Mouse (Mus musculus) embryonic facial prominence, embryonic 11.5 days (tissue): ENCODE results near the gene Nkain1. TPM values are rescaled to one million over a fixed set of nuclear protein-coding genes. Genes with fewer than 3 reads are reported as not detected.

Experiments
- ATAC-seq: fragments of 200-750 bp; cut with Nextera tagmentation; replicated peaks from 2 replicates; pipeline ENCODE4 v1.8.0; 2017; ENCODE audit warnings: low read depth; ENCODE audit not compliant: insufficient number of reproducible peaks, low FRiP score, low TSS enrichment
- DNase-seq: peaks from one replicate; pipeline ENCODE4 v3.0.0-alpha.2; 2015; ENCODE audit warnings: low spot score
- H3K27ac ChIP-seq: fragments of 300-500 bp; sonication (generic); replicated peaks from 2 replicates; pipeline ENCODE4 v1.5.1; 2014; ENCODE audit warnings: mild to moderate bottlenecking, low read depth, low read length, control low read depth
- H3K27me3 ChIP-seq: fragments of 300-500 bp; sonication (generic); 2 replicates; pipeline ENCODE4 v1.6.1; 2014; ENCODE audit warnings: mild to moderate bottlenecking, low read length, moderate library complexity, mixed read lengths; ENCODE audit not compliant: control insufficient read depth, insufficient read depth
- H3K36me3 ChIP-seq: fragments of 300-500 bp; sonication (generic); replicated peaks from 2 replicates; pipeline ENCODE4 v1.6.1; 2014; ENCODE audit warnings: low read depth, mild to moderate bottlenecking, low read length, moderate library complexity, mixed read lengths; ENCODE audit not compliant: control insufficient read depth, insufficient read depth
- H3K4me1 ChIP-seq: fragments of 300-500 bp; sonication (generic); 2 replicates; pipeline ENCODE4 v1.6.1; 2014; ENCODE audit warnings: low read length, mixed read lengths; ENCODE audit not compliant: control insufficient read depth, insufficient read depth
- H3K4me2 ChIP-seq: fragments of 300-500 bp; sonication (generic); 2 replicates; pipeline ENCODE4 v1.6.1; 2014; ENCODE audit warnings: low read depth, mild to moderate bottlenecking, control low read depth, low read length, moderate library complexity
- H3K4me3 ChIP-seq: fragments of 300-500 bp; sonication (generic); 2 replicates; pipeline ENCODE4 v1.5.1; 2014; ENCODE audit warnings: low read depth, low read length, control low read depth
- H3K9ac ChIP-seq: fragments of 300-500 bp; sonication (generic); replicated peaks from 2 replicates; pipeline ENCODE4 v1.6.1; 2014; ENCODE audit warnings: mild to moderate bottlenecking, control low read depth, low read length
- H3K9me3 ChIP-seq: fragments of 300-500 bp; sonication (generic); replicated peaks from 2 replicates; pipeline ENCODE4 v1.6.1; 2016; ENCODE audit warnings: mild to moderate bottlenecking, low read length, inconsistent platforms, mixed read lengths; ENCODE audit not compliant: control insufficient read depth
- WGBS: fragments of 180-500 bp; shearing (Covaris S2); extraction: QIAGEN DNeasy Blood & Tissue Kit; methylation state at CpG from one replicate; pipeline ENCODE4 v1.1.7; 2014; 5-methylcytosine and 5-hydroxymethylcytosine counted together
- polyA plus RNA-seq: library from polyadenylated mRNA; unstranded; fragments of >200 nt; fragmentation: Nextera tagmentation; extraction: Ambion mirVana; gene quantifications from 2 replicates; pipeline ENCODE4 v1.2.1, GENCODE M21; 2014

Gene Nkain1
- polyA plus RNA-seq, result 10.4 and 11.5 TPM in 2 replicates

GRCm38 (mm10) chr4:130574048-130574413, at the start of gene Nkain1:
TSS of gene Nkain1 (minus strand) at chr4:130574173.
- peaks cover 2% of the 10 kb centered on the region for H3K4me1 ChIP-seq
- H3K9me3 ChIP-seq, result no peaks in the 10 kb centered on the region
- DNase-seq (peak; percentile 81), ATAC-seq (peak; percentile 53)
- peak within 1 kb of the TSS; percentile 91 for H3K4me2 ChIP-seq
- no peaks in the 10 kb centered on the region for H3K36me3 ChIP-seq
- H3K27me3 ChIP-seq, result no peaks in the 10 kb centered on the region
- H3K27ac ChIP-seq, result peak within 1 kb of the TSS; percentile 59
- H3K9ac ChIP-seq, result peak within 1 kb of the TSS; percentile 96
- WGBS, result under 1% methylated on average over 28 of the region's 41 CpGs
- peak within 1 kb of the TSS; percentile 91 for H3K4me3 ChIP-seq

GRCm38 (mm10) chr4:130578734-130579274, 4.8 kb upstream of the Nkain1 start:
- Histone ChIP-seq H3K9me3 (no peaks in the 10 kb centered on the region), H3K27ac (no peak overlapping the region)
- ATAC-seq, result no peak; the same call in 1 of the 2 replicates

GRCm38 (mm10) chr4:130577081-130577480, 3.1 kb upstream of the Nkain1 start:
- Histone ChIP-seq H3K4me1 (peaks cover 2% of the 10 kb centered on the region), H3K9ac (no peak overlapping the region), H3K9me3 (no peaks in the 10 kb centered on the region), H3K27ac (no peak overlapping the region), H3K4me3 (no peak overlapping the region), H3K36me3 (no peaks in the 10 kb centered on the region), H3K27me3 (no peaks in the 10 kb centered on the region), H3K4me2 (no peak overlapping the region)
- ATAC-seq (no peak), DNase-seq (no peak)
- WGBS, result 74% methylated on average over 6 of the region's 6 CpGs

More at GRCm38 (mm10) chr4:130578734-130579274, 4.8 kb upstream of the Nkain1 start:
- DNase-seq, result no peak
- 68% methylated on average over 9 of the region's 9 CpGs for WGBS
- no peaks in the 10 kb centered on the region for H3K27me3 ChIP-seq
- H3K4me1 ChIP-seq, result no peaks in the 10 kb centered on the region
- H3K4me3 ChIP-seq, result no peak overlapping the region
- H3K36me3 ChIP-seq, result no peaks in the 10 kb centered on the region
- H3K9ac ChIP-seq, result no peak overlapping the region
- H3K4me2 ChIP-seq, result no peak overlapping the region

- H3K9ac ChIP-seq, result no peak overlapping the region
- H3K4me1 ChIP-seq, result peaks cover 2% of the 10 kb centered on the region
- WGBS, result 54% methylated on average over 13 of the region's 13 CpGs
- no peaks in the 10 kb centered on the region for H3K27me3 ChIP-seq
- DNase-seq, result no peak
- H3K36me3 ChIP-seq, result no peaks in the 10 kb centered on the region
- H3K4me2 ChIP-seq, result no peak overlapping the region
- H3K9me3 ChIP-seq, result no peaks in the 10 kb centered on the region
- H3K27ac ChIP-seq, result no peak overlapping the region
- H3K4me3 ChIP-seq, result no peak overlapping the region
- no peak for ATAC-seq
These were observed 2.4 kb upstream of the Nkain1 start for GRCm38 (mm10) chr4:130576247-130576931.

- Histone ChIP-seq H3K27ac (no peak overlapping the region), H3K9me3 (no peaks in the 10 kb centered on the region), H3K27me3 (no peaks in the 10 kb centered on the region), H3K4me3 (no peak overlapping the region), H3K36me3 (no peaks in the 10 kb centered on the region), H3K4me1 (peaks cover 2% of the 10 kb centered on the region), H3K4me2 (no peak overlapping the region), H3K9ac (no peak overlapping the region)
- ATAC-seq (no peak), DNase-seq (no peak)
- 85% methylated on average over 3 of the region's 3 CpGs for WGBS
These were observed 1.6 kb upstream of the Nkain1 start for GRCm38 (mm10) chr4:130575533-130575932.

GRCm38 (mm10) chr4:130574861-130575460, 988 bp upstream of the Nkain1 start:
- Histone ChIP-seq H3K4me3 (no peak overlapping the region), H3K36me3 (no peaks in the 10 kb centered on the region), H3K9me3 (no peaks in the 10 kb centered on the region), H3K4me1 (peaks cover 2% of the 10 kb centered on the region), H3K4me2 (no peak overlapping the region), H3K27ac (no peak overlapping the region), H3K27me3 (no peaks in the 10 kb centered on the region), H3K9ac (no peak overlapping the region)
- 80% methylated on average over 7 of the region's 7 CpGs for WGBS
- ATAC-seq, result no peak
- no peak for DNase-seq

GRCm38 (mm10) chr4:130573351-130574047, 474 bp downstream of the Nkain1 start:
- Histone ChIP-seq H3K36me3 (no peaks in the 10 kb centered on the region), H3K27me3 (no peaks in the 10 kb centered on the region), H3K9me3 (no peaks in the 10 kb centered on the region), H3K9ac (peak overlapping the region; percentile 96), H3K27ac (peak overlapping the region; percentile 59), H3K4me2 (peak overlapping the region; percentile 91), H3K4me3 (peak overlapping the region; percentile 91), H3K4me1 (peaks cover 2% of the 10 kb centered on the region)
- WGBS, result 0% methylated on average over 38 of the region's 76 CpGs
- ATAC-seq, result peak; percentile 57
- DNase-seq, result peak; percentile 49
